Mouse (Mus musculus) heart, adult 18-20 months (tissue): ENCODE data around the gene Rnft1. TPM values are rescaled to one million over a fixed set of nuclear protein-coding genes. Genes with fewer than 3 reads are reported as not detected.
A peak's percentile ranks its signal among the peaks of the same experiment; 100 is the strongest.
"Not testable (repeated sequence)": the region's sequence is repeated elsewhere in the genome, so short reads cannot be mapped to it uniquely, and the experiment has no call there.

Experiments
- DNase-seq, 2 experiments: peaks; one replicate each; pipeline ENCODE4 v3.0.0; 2021 to 2022; ENCODE audit warnings: mixed read lengths in 1 of 2
- total RNA-seq, 2 experiments: library from RNA; stranded (reverse); gene quantifications; 2 replicates each; pipeline ENCODE4 v1.2.3; 2021

Gene Rnft1
- total RNA-seq, 2 experiments from 2014 or later: 25.3 to 30.5 TPM

- DNase-seq: no peak
Measured at GRCm38 (mm10) chr11:86517229-86517628, 32.8 kb downstream of the Rnft1 start.

DNA sequence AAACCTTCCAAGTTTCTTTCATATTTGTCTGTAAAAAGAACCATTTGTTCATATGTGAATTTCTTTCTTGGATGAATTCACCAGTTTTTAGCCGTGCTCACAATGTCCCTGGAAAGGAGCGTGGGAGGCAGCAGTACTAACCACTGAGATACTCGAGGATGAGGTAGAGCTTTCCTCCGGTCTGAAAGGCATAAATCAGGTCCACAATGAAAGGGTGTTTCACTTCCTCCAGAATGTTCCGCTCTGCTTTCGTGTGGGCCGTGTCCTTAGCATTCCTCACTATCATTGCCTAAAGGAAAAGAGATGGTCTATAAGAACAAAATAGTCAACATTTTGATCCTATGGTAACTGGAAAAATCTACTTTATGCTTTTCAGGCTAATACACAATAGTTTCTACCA is 35.3 kb downstream of the Rnft1 start:
- DNase-seq: no peak

DNA sequence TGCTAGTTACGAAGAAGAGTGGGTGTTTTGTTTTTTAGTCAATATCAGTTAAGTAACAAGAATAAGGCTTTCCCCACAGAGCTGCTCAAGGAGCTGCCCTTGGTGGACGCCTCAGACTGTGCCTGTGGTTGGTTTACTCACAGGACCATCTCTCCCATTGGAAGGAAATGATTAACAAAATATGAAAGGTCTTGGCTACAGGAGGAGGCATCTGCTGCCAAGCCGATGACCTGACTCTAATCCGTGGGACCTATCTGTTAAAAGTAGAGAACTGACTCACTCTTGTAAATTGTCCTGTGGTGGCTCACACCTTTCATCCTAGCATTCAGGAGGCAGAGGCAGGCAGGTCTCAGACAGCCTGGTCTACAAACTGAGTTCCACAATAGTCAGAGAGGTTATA is 43.1 kb downstream of the Rnft1 start:
- DNase-seq: no peak

DNA sequence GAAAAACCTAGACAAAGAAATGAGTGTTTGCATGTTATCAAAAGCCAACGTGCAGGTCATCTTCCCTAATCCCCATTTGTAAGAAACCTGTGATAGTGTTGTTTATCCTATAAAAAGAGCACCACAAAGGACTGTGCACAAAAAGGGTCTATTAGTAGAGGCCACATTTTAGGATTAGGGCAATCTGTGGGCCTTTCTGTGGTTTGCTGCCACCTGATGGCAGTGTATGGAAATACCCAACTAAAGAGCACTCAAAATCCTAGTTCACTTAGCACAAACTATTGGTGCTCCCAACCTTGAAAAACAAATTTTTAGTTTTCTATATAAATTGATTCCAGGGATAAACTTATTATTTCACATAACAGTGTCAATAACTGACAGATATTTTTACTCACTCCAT is 48.4 kb downstream of the Rnft1 start:
- DNase-seq: peak; percentile 13 to 44

- DNase-seq: not testable (repeated sequence)
Measured at GRCm38 (mm10) chr11:86533302-86533701, 48.8 kb downstream of the Rnft1 start.

DNA sequence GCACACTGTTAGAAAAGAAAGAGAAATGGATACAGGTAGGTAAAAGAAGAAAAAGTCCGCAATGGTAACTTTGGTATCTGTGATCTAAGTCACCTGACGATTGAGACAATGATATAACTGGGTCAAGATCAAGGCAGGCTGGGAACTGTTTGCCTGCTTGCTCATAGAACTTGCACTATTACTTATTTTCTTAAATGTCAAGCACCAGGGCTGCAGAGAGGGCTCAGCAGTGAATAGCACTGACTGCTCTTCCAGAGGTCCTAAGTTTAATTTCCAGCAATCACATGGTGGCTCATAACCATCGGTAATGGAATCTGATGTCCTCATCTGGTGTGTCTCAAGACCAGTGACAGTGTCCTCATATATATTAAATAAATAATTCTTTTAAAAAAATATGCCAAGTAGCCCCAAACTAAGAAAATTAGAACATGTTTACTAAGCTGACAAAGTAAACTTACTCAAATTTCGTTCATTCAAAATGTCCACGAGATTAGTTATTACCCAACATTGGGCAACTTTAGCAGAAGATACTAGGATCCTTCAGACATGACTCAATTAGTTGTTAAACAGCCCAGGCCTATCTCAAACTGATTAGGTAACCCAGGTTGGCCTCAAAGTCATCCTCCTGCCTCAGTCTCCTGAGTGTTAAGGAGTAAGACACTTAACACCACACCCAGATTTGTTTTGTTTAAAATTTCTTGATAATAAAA is 49.9 kb downstream of the Rnft1 start:
- DNase-seq: no peak

GRCm38 (mm10) chr11:86538786-86539185 is 54.3 kb downstream of the Rnft1 start:
- DNase-seq: no peak

GRCm38 (mm10) chr11:86539716-86540475 is 55.4 kb downstream of the Rnft1 start:
- no peak for DNase-seq

DNA sequence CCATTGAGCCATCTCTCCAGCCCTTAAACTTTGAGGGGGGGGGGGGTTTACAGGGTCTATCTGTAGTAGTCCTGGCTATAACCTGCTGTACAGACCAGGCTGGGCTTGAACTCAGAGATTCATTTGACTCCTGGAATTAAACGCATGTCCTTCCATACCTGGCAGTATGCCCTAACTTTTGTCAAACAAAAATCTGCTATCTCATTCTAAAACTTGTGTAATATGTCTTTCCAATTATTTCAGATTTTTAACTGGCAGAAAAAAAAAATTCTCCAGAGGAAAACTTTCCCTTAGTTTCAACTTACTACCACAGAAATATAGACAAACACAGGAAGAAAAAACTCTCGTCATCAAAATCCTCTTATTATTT is 56.0 kb downstream of the Rnft1 start:
- DNase-seq: no peak

- DNase-seq: no peak
Measured at GRCm38 (mm10) chr11:86542851-86543250, 58.4 kb downstream of the Rnft1 start.

GRCm38 (mm10) chr11:86543960-86544638 is 59.6 kb downstream of the Rnft1 start:
- no peak for DNase-seq

DNA sequence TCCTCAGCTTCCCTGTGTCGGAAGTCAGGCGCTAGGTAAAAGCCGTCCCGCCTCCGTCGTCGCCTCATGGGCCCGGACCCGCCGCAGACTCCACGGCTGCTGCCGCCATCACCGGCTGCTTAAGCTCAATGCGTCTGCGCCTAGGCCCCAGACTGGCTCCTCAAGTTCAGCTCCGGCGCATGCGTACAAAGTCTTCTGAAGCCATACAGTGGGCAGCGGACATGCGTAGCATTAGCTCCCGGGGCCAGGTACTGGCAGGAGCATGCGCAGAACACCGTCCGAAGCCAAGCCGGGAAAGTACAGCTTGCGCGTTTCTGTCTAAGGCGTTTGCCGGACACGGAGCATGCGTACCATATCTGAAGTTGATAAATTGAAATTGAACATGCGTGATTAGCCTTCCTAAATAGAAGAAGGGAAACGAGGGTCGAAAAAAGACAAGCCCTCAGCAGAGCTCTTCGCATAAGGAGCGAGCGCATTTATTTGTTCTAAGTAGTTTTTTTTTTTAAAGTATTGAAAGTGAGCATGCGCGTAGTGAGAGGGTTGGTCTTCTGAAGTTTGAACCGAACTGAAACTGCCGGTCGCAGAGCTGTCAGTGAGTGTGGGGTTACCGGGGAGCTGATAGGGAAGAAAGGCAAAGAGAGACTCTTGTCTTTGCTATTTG is 60.3 kb downstream of the Rnft1 start, which contains the start of the genes Rps6kb1 and Tubd1:
Gene Rps6kb1, minus strand, starts transcription at position 167 of the 661 bp plus-strand sequence.
Gene Tubd1, plus strand, starts transcription at position 353 of the 661 bp plus-strand sequence.
- peak; percentile 99 to 100 for DNase-seq

DNA sequence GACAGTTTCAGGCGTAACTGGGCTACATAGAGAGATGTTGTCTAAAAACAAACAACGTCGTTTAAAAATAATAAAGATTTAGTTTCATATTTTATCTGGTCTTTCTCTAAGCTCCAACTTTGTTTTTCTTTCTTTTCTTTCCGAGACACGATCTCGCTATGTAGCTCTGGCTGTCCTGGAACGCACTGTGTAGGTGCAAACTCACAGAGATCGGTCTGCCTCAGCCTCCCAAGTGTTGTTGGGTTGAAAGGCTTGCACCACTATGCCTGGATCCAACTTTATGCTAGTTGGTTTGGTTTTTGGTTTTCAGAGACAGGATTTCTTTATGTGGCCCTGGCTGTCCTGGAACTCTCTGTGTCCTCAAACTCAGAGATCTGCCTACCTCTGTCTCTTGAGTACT is 61.1 kb downstream of the Rnft1 start:
- no peak for DNase-seq

DNA sequence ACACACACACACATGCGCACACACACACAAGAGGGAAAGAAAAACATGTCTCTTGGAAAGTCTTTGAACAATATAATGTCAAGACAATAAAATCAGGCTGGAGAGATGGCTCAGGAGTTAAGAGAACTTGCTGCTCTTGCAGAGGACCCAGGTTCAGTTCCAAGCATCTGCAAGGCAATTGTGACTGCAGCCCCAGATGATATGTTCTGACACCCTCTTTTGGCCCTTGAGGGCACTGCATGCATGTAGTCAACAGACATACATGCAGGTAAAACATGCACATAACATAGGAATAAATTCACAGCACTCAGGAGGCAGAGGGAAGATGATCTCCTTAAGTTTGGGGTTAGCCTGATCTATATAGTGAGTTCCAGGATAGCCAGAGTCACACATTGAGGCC is 63.0 kb downstream of the Rnft1 start:
- DNase-seq: no peak

Other genes starting within 250 kb of the Rnft1 start
- 1 to 10 TPM; 7.2 to 7.3 TPM for gene Ints2, start 227.1 kb upstream of the Rnft1 start, total RNA-seq
- gene Med13, start 127.1 kb upstream of the Rnft1 start, total RNA-seq: 10 to 100 TPM; 32.9 to 36.2 TPM
- gene Rps6kb1, start 60.1 kb downstream of the Rnft1 start, total RNA-seq: 10 to 100 TPM; 20.0 to 22.1 TPM
- 1 to 10 TPM; 5.3 TPM for gene Tubd1, start 60.3 kb downstream of the Rnft1 start, total RNA-seq
- 10 to 100 TPM; 63.1 to 72.5 TPM for gene Vmp1, start 199.2 kb downstream of the Rnft1 start, total RNA-seq
- 1 to 10 TPM; 6.8 to 7.0 TPM for gene Ptrh2, start 199.3 kb downstream of the Rnft1 start, total RNA-seq